Mouse (Mus musculus): ENCODE measurements at regions not wholly inside any gene's neighbourhood (a gene's known extent, or its start where the extent isn't known, plus 50 kb on each side); places are given as distances from the start of the nearest gene placed in this dataset.
A peak's percentile ranks its signal among the peaks of the same experiment; 100 is the strongest.
"Not testable (repeated sequence)": the region's sequence is repeated elsewhere in the genome, so short reads cannot be mapped to it uniquely, and the experiment has no call there.

DNA sequence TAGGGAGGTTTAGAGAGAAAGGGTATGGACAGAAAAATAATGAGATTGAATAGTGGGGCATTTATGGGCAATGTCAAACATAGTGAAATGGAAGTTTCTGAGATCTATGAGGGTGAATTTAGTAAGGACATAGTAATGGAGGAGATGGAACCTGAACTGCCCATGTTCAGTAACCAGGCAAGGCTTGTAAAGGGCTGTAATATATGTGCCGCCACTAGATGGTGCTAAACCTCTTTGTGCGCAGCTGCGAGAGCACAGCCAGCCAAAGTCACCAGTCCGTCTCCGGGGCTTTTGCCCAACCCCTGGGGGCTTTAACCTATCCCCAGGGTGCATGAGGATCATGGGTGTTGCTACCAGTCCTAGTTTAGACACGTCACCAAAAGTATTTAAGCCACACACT, 77.7 kb upstream of the Vmn2r25 start:
- 7% methylated on average over 5 of the region's 6 CpGs for WGBS
- not testable (repeated sequence) for H3K4me3 ChIP-seq (ENCODE audit: control insufficient read depth, insufficient read depth, low read length); H3K36me3 ChIP-seq (ENCODE audit: control insufficient read depth, insufficient read depth, low read length); H3K4me1 ChIP-seq (replicated peaks; ENCODE audit: control insufficient read depth, insufficient read depth, low read length); H3K27ac ChIP-seq (ENCODE audit: control insufficient read depth, insufficient read depth, low read length); H3K27me3 ChIP-seq (ENCODE audit: control insufficient read depth, insufficient read depth, low read length)
- DNase-seq = peak; percentile 47

DNA sequence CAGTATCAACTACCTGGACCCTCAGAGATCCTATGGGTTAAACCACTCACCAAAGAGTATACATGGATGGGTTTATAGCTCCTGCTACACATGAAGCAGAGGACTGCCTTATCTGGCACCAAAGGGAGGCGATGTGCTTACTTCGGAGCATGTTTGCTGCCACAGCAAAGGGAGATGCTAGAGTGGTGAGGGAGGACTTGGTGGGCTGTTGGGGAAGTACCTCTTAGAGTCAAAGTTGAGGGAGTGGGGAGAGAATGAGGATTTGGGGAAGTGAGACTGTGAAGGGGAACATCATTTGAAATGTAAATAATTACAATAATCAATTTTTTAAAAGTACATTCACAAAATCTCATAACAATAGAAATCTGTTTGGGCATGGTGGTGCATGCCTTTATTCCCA, 84.7 kb upstream of the Vmn2r25 start:
- WGBS = 84% methylated on average over 2 of the region's 2 CpGs
- H3K4me3 ChIP-seq (ENCODE audit: control insufficient read depth, insufficient read depth, low read length) = no peak overlapping the region
- no peaks in the 10 kb centered on the region for H3K36me3 ChIP-seq (ENCODE audit: control insufficient read depth, insufficient read depth, low read length)
- no peak for TF ChIP-seq CTCF (IDR thresholded peaks at IDR 0.05; ENCODE audit: borderline replicate concordance, control insufficient read depth, extremely low read depth, insufficient read depth, low read length, poor library complexity)
- no peak for TF ChIP-seq POLR2A (IDR thresholded peaks at IDR 0.05; ENCODE audit: control insufficient read depth, extremely low read depth, insufficient read depth, low read length, poor library complexity)
- no peaks in the 10 kb centered on the region for H3K4me1 ChIP-seq (replicated peaks; ENCODE audit: control insufficient read depth, insufficient read depth, low read length)
- no peak overlapping the region for H3K27ac ChIP-seq (ENCODE audit: control insufficient read depth, insufficient read depth, low read length)
- H3K27me3 ChIP-seq (ENCODE audit: control insufficient read depth, insufficient read depth, low read length) = no peaks in the 10 kb centered on the region
- no peak for DNase-seq

GRCm38 (mm10) chr6:123961321-123961720, 63.0 kb upstream of the Vmn2r26 start:
- no peak overlapping the region for H3K4me3 ChIP-seq (ENCODE audit: control insufficient read depth, insufficient read depth, low read length)
- H3K36me3 ChIP-seq (ENCODE audit: control insufficient read depth, insufficient read depth, low read length) = no peaks in the 10 kb centered on the region
- WGBS = 9% methylated on average over 2 of the region's 2 CpGs
- no peaks in the 10 kb centered on the region for H3K4me1 ChIP-seq (replicated peaks; ENCODE audit: control insufficient read depth, insufficient read depth, low read length)
- TF ChIP-seq POLR2A (IDR thresholded peaks at IDR 0.05; ENCODE audit: control insufficient read depth, extremely low read depth, insufficient read depth, low read length, poor library complexity) (no peak), CTCF (IDR thresholded peaks at IDR 0.05; ENCODE audit: borderline replicate concordance, control insufficient read depth, extremely low read depth, insufficient read depth, low read length, poor library complexity) (no peak)
- H3K27ac ChIP-seq (ENCODE audit: control insufficient read depth, insufficient read depth, low read length) = no peak overlapping the region
- no peak for DNase-seq
- no peaks in the 10 kb centered on the region for H3K27me3 ChIP-seq (ENCODE audit: control insufficient read depth, insufficient read depth, low read length)

GRCm38 (mm10) chr6:123971180-123971579, 53.2 kb upstream of the Vmn2r26 start:
- Histone ChIP-seq H3K4me1 (replicated peaks; ENCODE audit: control insufficient read depth, insufficient read depth, low read length) (no peaks in the 10 kb centered on the region), H3K36me3 (ENCODE audit: control insufficient read depth, insufficient read depth, low read length) (no peaks in the 10 kb centered on the region), H3K27me3 (ENCODE audit: control insufficient read depth, insufficient read depth, low read length) (no peaks in the 10 kb centered on the region), H3K27ac (ENCODE audit: control insufficient read depth, insufficient read depth, low read length) (no peak overlapping the region), H3K4me3 (ENCODE audit: control insufficient read depth, insufficient read depth, low read length) (no peak overlapping the region)
- TF ChIP-seq CTCF (IDR thresholded peaks at IDR 0.05; ENCODE audit: borderline replicate concordance, control insufficient read depth, extremely low read depth, insufficient read depth, low read length, poor library complexity) = no peak
- TF ChIP-seq POLR2A (IDR thresholded peaks at IDR 0.05; ENCODE audit: control insufficient read depth, extremely low read depth, insufficient read depth, low read length, poor library complexity) = no peak
- DNase-seq = peak; percentile 6
